Mouse (Mus musculus) intestine, embryonic 15.5 days (tissue): ENCODE results near the gene Synj2. TPM values are rescaled to one million over a fixed set of nuclear protein-coding genes. Genes with fewer than 3 reads are reported as not detected.

ENCODE experiments used
- ATAC-seq: fragments of 200-750 bp; cut with Nextera tagmentation; 2 replicates; pipeline ENCODE4 v1.8.0; 2017; ENCODE audit warnings: moderate TSS enrichment, moderate library complexity
- H3K27ac ChIP-seq: fragments of 300-500 bp; sonication (generic); 2 replicates; pipeline ENCODE4 v1.5.1; 2015; ENCODE audit warnings: mild to moderate bottlenecking, inconsistent platforms
- H3K27me3 ChIP-seq: fragments of 300-500 bp; sonication (generic); replicated peaks from 2 replicates; pipeline ENCODE4 v1.6.1; 2015; ENCODE audit warnings: inconsistent platforms
- H3K36me3 ChIP-seq: fragments of 300-500 bp; sonication (generic); 2 replicates; pipeline ENCODE4 v1.6.1; 2015; ENCODE audit warnings: inconsistent platforms
- H3K4me1 ChIP-seq: fragments of 300-500 bp; sonication (generic); replicated peaks from 2 replicates; pipeline ENCODE4 v1.6.1; 2015; ENCODE audit warnings: inconsistent platforms
- H3K4me2 ChIP-seq: fragments of 300-500 bp; sonication (generic); replicated peaks from 2 replicates; pipeline ENCODE4 v1.6.1; 2015; ENCODE audit warnings: mild to moderate bottlenecking, inconsistent platforms
- H3K4me3 ChIP-seq: fragments of 300-500 bp; sonication (generic); replicated peaks from 2 replicates; pipeline ENCODE4 v1.5.1; 2015; ENCODE audit warnings: inconsistent platforms
- H3K9ac ChIP-seq: fragments of 300-500 bp; sonication (generic); 2 replicates; pipeline ENCODE4 v1.6.1; 2015; ENCODE audit warnings: inconsistent platforms
- H3K9me3 ChIP-seq: fragments of 300-500 bp; sonication (generic); 2 replicates; pipeline ENCODE4 v1.6.1; 2016; ENCODE audit warnings: inconsistent platforms
- WGBS: fragments of 180-500 bp; shearing (Covaris S2); methylation state at CpG from one replicate; pipeline ENCODE4 v1.1.7; 2015; 5-methylcytosine and 5-hydroxymethylcytosine counted together
- polyA plus RNA-seq: library from polyadenylated mRNA; unstranded; fragments of >200 nt; fragmentation: Nextera tagmentation; extraction: Ambion mirVana; gene quantifications from 2 replicates; pipeline ENCODE4 v1.2.1, GENCODE M21; 2015

The Synj2 gene
- polyA plus RNA-seq, 1 experiment from 2014 or later = 4.8 TPM

- Histone ChIP-seq H3K9ac (no peak overlapping the region), H3K4me3 (no peak overlapping the region), H3K9me3 (no peaks in the 10 kb centered on the region), H3K27ac (no peak overlapping the region), H3K4me2 (no peak overlapping the region), H3K27me3 (no peaks in the 10 kb centered on the region), H3K36me3 (0 out of 2 replicates have a peak, but pooled peaks cover 2% of the 10 kb centered on the region), H3K4me1 (peaks cover 12% of the 10 kb centered on the region; the same call in 1 of the 2 replicates)
- WGBS = 82% methylated on average over 14 of the region's 14 CpGs
- ATAC-seq = no peak
Observed at GRCm38 (mm10) chr17:5996589-5996988, 55.5 kb downstream of the Synj2 start.

- Histone ChIP-seq H3K9me3 (no peaks in the 10 kb centered on the region), H3K27ac (no peak overlapping the region), H3K4me1 (peaks cover 12% of the 10 kb centered on the region; the same call in 1 of the 2 replicates), H3K9ac (no peak overlapping the region), H3K4me3 (no peak overlapping the region), H3K4me2 (no peak overlapping the region), H3K27me3 (no peaks in the 10 kb centered on the region), H3K36me3 (no peaks in the 10 kb centered on the region)
- WGBS = 61% methylated on average over 16 of the region's 16 CpGs
- peak; percentile 67 for ATAC-seq
Observed at GRCm38 (mm10) chr17:5997380-5998234, 56.5 kb downstream of the Synj2 start.

- H3K27ac ChIP-seq = no peak overlapping the region
- H3K9me3 ChIP-seq = no peaks in the 10 kb centered on the region
- H3K9ac ChIP-seq = no peak overlapping the region
- ATAC-seq = no peak
- H3K4me1 ChIP-seq = peaks cover 12% of the 10 kb centered on the region; the same call in 1 of the 2 replicates
- H3K4me3 ChIP-seq = no peak overlapping the region
- no peak overlapping the region for H3K4me2 ChIP-seq
- no peaks in the 10 kb centered on the region for H3K27me3 ChIP-seq
- no peaks in the 10 kb centered on the region for H3K36me3 ChIP-seq
Observed at GRCm38 (mm10) chr17:5998235-5998500, 57.1 kb downstream of the Synj2 start.

- peaks cover 12% of the 10 kb centered on the region; the same call in 1 of the 2 replicates for H3K4me1 ChIP-seq
- H3K9me3 ChIP-seq = no peaks in the 10 kb centered on the region
- 73% methylated on average over 5 of the region's 5 CpGs for WGBS
- H3K4me3 ChIP-seq = no peak overlapping the region
- H3K36me3 ChIP-seq = peaks cover 5% of the 10 kb centered on the region; the same call in 1 of the 2 replicates
- H3K27me3 ChIP-seq = no peaks in the 10 kb centered on the region
- H3K27ac ChIP-seq = no peak overlapping the region
- H3K9ac ChIP-seq = no peak overlapping the region
- H3K4me2 ChIP-seq = no peak overlapping the region
- no peak for ATAC-seq
Observed at GRCm38 (mm10) chr17:5999039-5999543, 58.0 kb downstream of the Synj2 start.

- no peaks in the 10 kb centered on the region for H3K27me3 ChIP-seq
- H3K9me3 ChIP-seq = no peaks in the 10 kb centered on the region
- no peak for ATAC-seq
- H3K36me3 ChIP-seq = peaks cover 5% of the 10 kb centered on the region; the same call in 1 of the 2 replicates
- H3K4me2 ChIP-seq = no peak overlapping the region
- H3K27ac ChIP-seq = no peak overlapping the region
- H3K4me3 ChIP-seq = no peak overlapping the region
- H3K9ac ChIP-seq = no peak overlapping the region
- H3K4me1 ChIP-seq = peaks cover 17% of the 10 kb centered on the region
- 81% methylated on average over 8 of the region's 8 CpGs for WGBS
Observed at GRCm38 (mm10) chr17:6000864-6001319, 59.8 kb downstream of the Synj2 start.

GRCm38 (mm10) chr17:6001389-6001788 is 60.3 kb downstream of the Synj2 start:
- H3K4me3 ChIP-seq = no peak overlapping the region
- H3K4me1 ChIP-seq = peaks cover 21% of the 10 kb centered on the region
- peaks cover 5% of the 10 kb centered on the region; the same call in 1 of the 2 replicates for H3K36me3 ChIP-seq
- H3K27me3 ChIP-seq = no peaks in the 10 kb centered on the region
- H3K27ac ChIP-seq = no peak overlapping the region
- H3K4me2 ChIP-seq = no peak overlapping the region
- H3K9ac ChIP-seq = no peak overlapping the region
- ATAC-seq = no peak
- WGBS = 78% methylated on average over 6 of the region's 6 CpGs
- no peaks in the 10 kb centered on the region for H3K9me3 ChIP-seq

- no peak for ATAC-seq
- H3K9ac ChIP-seq = no peak overlapping the region
- 73% methylated on average over 7 of the region's 7 CpGs for WGBS
Observed at GRCm38 (mm10) chr17:6001836-6002235, 60.8 kb downstream of the Synj2 start.

GRCm38 (mm10) chr17:6002563-6002962 is 61.5 kb downstream of the Synj2 start:
- H3K27ac ChIP-seq = no peak overlapping the region
- WGBS = 93% methylated on average over 6 of the region's 6 CpGs
- no peak overlapping the region for H3K9ac ChIP-seq
- H3K9me3 ChIP-seq = no peaks in the 10 kb centered on the region
- ATAC-seq = no peak
- peaks cover 24% of the 10 kb centered on the region for H3K4me1 ChIP-seq
- H3K36me3 ChIP-seq = peaks cover 5% of the 10 kb centered on the region; the same call in 1 of the 2 replicates
- H3K4me2 ChIP-seq = no peak overlapping the region
- no peak overlapping the region for H3K4me3 ChIP-seq
- no peaks in the 10 kb centered on the region for H3K27me3 ChIP-seq

More at GRCm38 (mm10) chr17:6001836-6002235, 60.8 kb downstream of the Synj2 start:
- H3K4me1 ChIP-seq = peaks cover 23% of the 10 kb centered on the region
- no peaks in the 10 kb centered on the region for H3K9me3 ChIP-seq
- peaks cover 5% of the 10 kb centered on the region; the same call in 1 of the 2 replicates for H3K36me3 ChIP-seq
- H3K4me3 ChIP-seq = no peak overlapping the region
- H3K4me2 ChIP-seq = no peak overlapping the region
- H3K27me3 ChIP-seq = no peaks in the 10 kb centered on the region
- no peak overlapping the region for H3K27ac ChIP-seq

GRCm38 (mm10) chr17:6003661-6004060 is 62.6 kb downstream of the Synj2 start:
- ATAC-seq = no peak
- Histone ChIP-seq H3K36me3 (peaks cover 5% of the 10 kb centered on the region; the same call in 1 of the 2 replicates), H3K4me3 (no peak overlapping the region), H3K27me3 (no peaks in the 10 kb centered on the region), H3K4me2 (no peak overlapping the region), H3K27ac (no peak overlapping the region), H3K4me1 (peaks cover 25% of the 10 kb centered on the region), H3K9ac (no peak overlapping the region), H3K9me3 (no peaks in the 10 kb centered on the region)
- 93% methylated on average over 6 of the region's 6 CpGs for WGBS

- no peak overlapping the region for H3K9ac ChIP-seq
- H3K9me3 ChIP-seq = no peaks in the 10 kb centered on the region
- WGBS = 14% methylated on average over 14 of the region's 14 CpGs
- no peak overlapping the region for H3K4me3 ChIP-seq
- ATAC-seq = peak; percentile 85
- no peaks in the 10 kb centered on the region for H3K27me3 ChIP-seq
- no peak overlapping the region for H3K4me2 ChIP-seq
- H3K36me3 ChIP-seq = peaks cover 5% of the 10 kb centered on the region; the same call in 1 of the 2 replicates
- H3K27ac ChIP-seq = peak overlapping the region; percentile 79
- peaks cover 25% of the 10 kb centered on the region for H3K4me1 ChIP-seq
Observed at GRCm38 (mm10) chr17:6005246-6005637, 64.2 kb downstream of the Synj2 start.

- peak; percentile 69 for ATAC-seq
- H3K4me3 ChIP-seq = no peak overlapping the region
- 26% methylated on average over 14 of the region's 14 CpGs for WGBS
- no peaks in the 10 kb centered on the region for H3K9me3 ChIP-seq
- H3K36me3 ChIP-seq = peaks cover 5% of the 10 kb centered on the region; the same call in 1 of the 2 replicates
- no peaks in the 10 kb centered on the region for H3K27me3 ChIP-seq
- no peak overlapping the region for H3K9ac ChIP-seq
- H3K4me2 ChIP-seq = 0 out of 2 replicates have a peak overlapping the region, but pooled peaks have one; percentile 31
- H3K4me1 ChIP-seq = peaks cover 23% of the 10 kb centered on the region
- H3K27ac ChIP-seq = peak overlapping the region; percentile 79
Observed at GRCm38 (mm10) chr17:6005638-6006471, 64.8 kb downstream of the Synj2 start.
